Mouse (Mus musculus) embryonic facial prominence, embryonic 11.5 days (tissue): ENCODE measurements around the gene Pam16. TPM values are rescaled to one million over a fixed set of nuclear protein-coding genes. Genes with fewer than 3 reads are reported as not detected.

ENCODE experiments used
- ATAC-seq: fragments of 200-750 bp; cut with Nextera tagmentation; replicated peaks from 2 replicates; pipeline ENCODE4 v1.8.0; 2017; ENCODE audit warnings: low read depth; ENCODE audit not compliant: insufficient number of reproducible peaks, low FRiP score, low TSS enrichment
- DNase-seq: peaks from one replicate; pipeline ENCODE4 v3.0.0-alpha.2; 2015; ENCODE audit warnings: low spot score
- H3K27ac ChIP-seq: fragments of 300-500 bp; sonication (generic); replicated peaks from 2 replicates; pipeline ENCODE4 v1.5.1; 2014; ENCODE audit warnings: mild to moderate bottlenecking, low read depth, low read length, control low read depth
- H3K27me3 ChIP-seq: fragments of 300-500 bp; sonication (generic); 2 replicates; pipeline ENCODE4 v1.6.1; 2014; ENCODE audit warnings: mild to moderate bottlenecking, low read length, moderate library complexity, mixed read lengths; ENCODE audit not compliant: control insufficient read depth, insufficient read depth
- H3K36me3 ChIP-seq: fragments of 300-500 bp; sonication (generic); replicated peaks from 2 replicates; pipeline ENCODE4 v1.6.1; 2014; ENCODE audit warnings: low read depth, mild to moderate bottlenecking, low read length, moderate library complexity, mixed read lengths; ENCODE audit not compliant: control insufficient read depth, insufficient read depth
- H3K4me1 ChIP-seq: fragments of 300-500 bp; sonication (generic); 2 replicates; pipeline ENCODE4 v1.6.1; 2014; ENCODE audit warnings: low read length, mixed read lengths; ENCODE audit not compliant: control insufficient read depth, insufficient read depth
- H3K4me2 ChIP-seq: fragments of 300-500 bp; sonication (generic); 2 replicates; pipeline ENCODE4 v1.6.1; 2014; ENCODE audit warnings: low read depth, mild to moderate bottlenecking, control low read depth, low read length, moderate library complexity
- H3K4me3 ChIP-seq: fragments of 300-500 bp; sonication (generic); 2 replicates; pipeline ENCODE4 v1.5.1; 2014; ENCODE audit warnings: low read depth, low read length, control low read depth
- H3K9ac ChIP-seq: fragments of 300-500 bp; sonication (generic); replicated peaks from 2 replicates; pipeline ENCODE4 v1.6.1; 2014; ENCODE audit warnings: mild to moderate bottlenecking, control low read depth, low read length
- H3K9me3 ChIP-seq: fragments of 300-500 bp; sonication (generic); replicated peaks from 2 replicates; pipeline ENCODE4 v1.6.1; 2016; ENCODE audit warnings: mild to moderate bottlenecking, low read length, inconsistent platforms, mixed read lengths; ENCODE audit not compliant: control insufficient read depth
- WGBS: fragments of 180-500 bp; shearing (Covaris S2); extraction: QIAGEN DNeasy Blood & Tissue Kit; methylation state at CpG from one replicate; pipeline ENCODE4 v1.1.7; 2014; 5-methylcytosine and 5-hydroxymethylcytosine counted together
- polyA plus RNA-seq: library from polyadenylated mRNA; unstranded; fragments of >200 nt; fragmentation: Nextera tagmentation; extraction: Ambion mirVana; gene quantifications from 2 replicates; pipeline ENCODE4 v1.2.1, GENCODE M21; 2014

Gene Pam16
- polyA plus RNA-seq, 1 experiment from 2014 or later = 105 TPM

DNA sequence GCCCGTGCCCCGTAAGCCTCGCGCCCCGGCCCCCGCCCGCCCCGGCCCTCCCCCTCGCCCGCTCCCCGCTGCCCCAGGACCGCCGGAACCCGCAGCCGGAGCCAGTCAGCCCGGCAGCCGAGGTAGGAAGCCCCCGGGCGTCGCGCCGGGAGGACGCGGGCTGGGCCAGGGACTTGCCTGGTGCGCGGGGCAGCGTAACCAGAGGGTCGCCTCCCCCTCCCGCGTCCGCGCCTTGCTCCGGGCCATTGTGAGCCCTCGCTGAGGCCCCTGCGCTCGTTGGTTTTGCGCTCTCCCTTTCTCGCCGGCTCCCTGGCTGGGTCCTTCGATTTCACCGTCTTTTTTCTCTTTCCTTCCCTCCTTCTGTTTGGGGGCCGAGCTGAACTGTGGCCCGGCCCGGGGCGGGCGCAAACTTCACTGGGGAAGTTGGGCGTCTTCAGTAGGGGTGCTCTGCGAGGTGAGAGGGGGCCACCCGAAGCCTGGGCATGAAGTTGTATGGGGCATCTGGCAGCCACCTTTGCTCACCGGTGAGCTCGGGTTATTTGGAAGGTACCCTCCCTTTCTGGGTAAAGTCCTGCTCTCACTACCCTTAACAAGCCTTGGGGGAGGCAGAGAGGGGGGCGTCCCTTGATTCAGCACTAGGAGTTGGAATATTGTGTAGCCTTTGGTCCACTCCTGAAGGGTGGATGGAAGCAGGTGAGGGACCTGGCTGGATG, 29.8 kb downstream of the Pam16 start:
- Histone ChIP-seq H3K4me1 (peaks cover 21% of the 10 kb centered on the region), H3K36me3 (peaks cover 2% of the 10 kb centered on the region; the same call in 1 of the 2 replicates), H3K27ac (peak overlapping the region; percentile 94), H3K9me3 (no peaks in the 10 kb centered on the region), H3K4me2 (peak overlapping the region; percentile 67), H3K4me3 (peak overlapping the region; percentile 85), H3K9ac (peak overlapping the region; percentile 93), H3K27me3 (no peaks in the 10 kb centered on the region)
- ATAC-seq (peak; percentile 40), DNase-seq (peak; percentile 62)
- WGBS = under 1% methylated on average over 30 of the region's 52 CpGs

DNA sequence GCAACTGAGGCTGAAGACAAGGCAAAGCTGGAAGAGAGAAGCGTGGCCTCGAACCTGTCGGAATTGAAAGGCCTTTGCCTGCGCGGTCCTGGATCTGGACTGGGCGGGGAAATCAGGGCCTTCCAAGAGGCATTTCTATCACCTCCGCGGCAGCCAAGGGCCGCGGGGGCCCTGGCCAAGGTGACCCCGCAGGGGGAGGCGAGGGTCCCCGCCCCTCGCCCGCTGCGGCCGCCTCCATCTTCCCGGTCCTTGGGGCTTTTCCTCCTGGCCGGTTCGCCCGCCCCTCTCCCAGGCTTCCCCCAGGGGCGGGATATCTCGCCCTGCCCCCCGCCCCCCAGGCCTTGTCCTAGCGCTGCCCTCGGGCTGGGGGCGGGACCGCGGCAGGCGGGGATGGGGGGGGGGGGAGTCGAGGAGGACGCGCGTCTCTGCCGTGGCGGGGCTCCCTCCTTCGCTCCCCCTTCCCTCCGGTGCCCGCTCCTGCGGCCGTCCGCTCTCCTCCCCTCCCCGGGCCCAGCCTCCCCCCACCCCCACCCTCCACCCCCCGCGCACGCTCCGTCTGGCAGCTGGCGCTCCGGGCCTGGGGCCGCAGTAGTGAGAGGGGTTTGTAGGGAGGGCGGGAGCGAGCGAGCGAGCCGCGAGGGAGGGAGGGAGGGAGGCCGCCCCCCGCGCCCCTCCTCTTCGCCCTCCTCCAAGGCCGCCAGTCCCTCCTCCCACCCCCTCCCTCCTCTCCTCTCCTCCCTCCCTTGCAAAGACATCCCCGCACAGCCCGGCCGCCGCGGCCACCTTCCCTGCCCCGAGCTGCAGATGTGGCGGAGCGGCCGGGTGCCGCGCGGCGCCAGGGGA, 30.6 kb downstream of the Pam16 start, which contains the start of gene Glis2:
TSS of gene Glis2 (plus strand) at position 743 of the 843 bp plus-strand sequence.
- H3K4me2 ChIP-seq = peak within 1 kb of the TSS; percentile 67
- peak; percentile 76 for ATAC-seq
- peak within 1 kb of the TSS; percentile 94 for H3K27ac ChIP-seq
- H3K36me3 ChIP-seq = peaks cover 2% of the 10 kb centered on the region; the same call in 1 of the 2 replicates
- H3K9ac ChIP-seq = peak within 1 kb of the TSS; percentile 93
- peaks cover 21% of the 10 kb centered on the region for H3K4me1 ChIP-seq
- DNase-seq = peak; percentile 94
- WGBS = under 1% methylated on average over 39 of the region's 74 CpGs
- H3K27me3 ChIP-seq = no peaks in the 10 kb centered on the region
- H3K9me3 ChIP-seq = no peaks in the 10 kb centered on the region
- H3K4me3 ChIP-seq = peak within 1 kb of the TSS; percentile 85

DNA sequence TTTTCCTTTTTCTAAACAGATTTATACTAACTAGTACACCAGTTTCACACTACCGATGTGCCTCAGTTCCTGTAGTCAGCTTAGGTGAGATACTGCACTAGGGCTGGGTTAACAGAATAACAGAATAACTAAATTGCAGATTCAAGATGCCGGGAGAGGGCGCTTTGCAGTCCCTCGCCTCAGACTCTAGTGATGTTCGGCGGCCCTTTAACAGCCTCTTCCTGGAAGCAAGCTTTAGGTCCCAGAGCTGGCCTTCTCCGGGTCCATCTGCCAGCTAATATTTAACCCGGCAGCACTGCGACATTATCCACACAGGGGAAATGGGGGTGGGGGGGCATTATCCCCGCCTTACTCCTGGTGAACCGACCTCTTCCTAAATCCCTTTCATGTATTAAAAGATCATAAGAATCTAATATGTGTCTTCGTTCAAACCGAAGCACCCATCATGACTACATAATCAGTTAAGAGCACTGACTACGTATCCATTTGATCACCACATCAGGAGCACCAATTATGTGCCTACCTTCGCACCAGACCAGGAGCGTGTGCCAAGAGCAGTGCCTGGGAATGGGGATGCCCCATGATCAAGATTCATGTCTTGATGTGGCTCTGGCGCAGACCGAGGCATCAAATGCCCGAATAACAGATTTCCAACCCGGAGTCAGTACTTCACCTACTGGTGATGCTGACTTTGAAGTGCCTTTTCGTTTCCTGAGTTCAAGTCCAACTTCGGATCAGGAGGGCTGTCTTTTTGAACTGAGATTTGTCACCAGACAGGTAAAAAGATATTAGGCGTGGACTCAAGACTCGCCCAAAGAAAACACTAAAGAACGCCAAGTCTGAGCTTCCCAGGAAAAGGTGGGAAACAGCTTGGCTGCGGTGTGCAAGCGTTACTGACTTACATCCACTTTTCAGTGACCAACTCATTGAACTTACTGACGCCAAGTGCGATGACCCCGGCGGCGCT, 31.6 kb downstream of the Pam16 start:
- Histone ChIP-seq H3K4me2 (peak overlapping the region; percentile 67), H3K4me1 (peaks cover 16% of the 10 kb centered on the region), H3K4me3 (peak overlapping the region; percentile 85), H3K9me3 (no peaks in the 10 kb centered on the region), H3K9ac (peak overlapping the region; percentile 18; the same call in 1 of the 2 replicates), H3K27me3 (no peaks in the 10 kb centered on the region), H3K36me3 (peaks cover 2% of the 10 kb centered on the region; the same call in 1 of the 2 replicates), H3K27ac (peak overlapping the region; percentile 94; the same call in 1 of the 2 replicates)
- ATAC-seq (no peak), DNase-seq (peak; percentile 79)
- 15% methylated on average over 32 of the region's 32 CpGs for WGBS

DNA sequence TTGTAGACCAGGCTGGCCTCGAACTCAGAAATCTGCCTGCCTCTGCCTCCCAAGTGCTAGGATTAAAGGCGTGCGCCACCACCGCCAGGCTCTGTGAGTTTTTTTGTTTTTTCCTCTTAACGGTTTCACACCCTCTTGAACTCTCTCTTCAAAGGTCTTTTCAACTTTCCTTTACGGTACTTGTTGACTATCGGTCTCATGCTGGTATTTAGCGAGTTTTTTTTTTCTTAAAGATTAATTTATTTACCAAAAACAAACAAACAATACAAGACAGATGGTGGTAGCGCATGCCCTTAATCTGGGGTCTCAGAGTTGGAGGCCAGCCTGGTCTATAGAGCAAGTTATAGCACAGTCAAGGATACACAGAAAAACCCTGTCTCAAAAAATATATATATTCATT, 34.6 kb downstream of the Pam16 start:
- Histone ChIP-seq H3K9me3 (no peaks in the 10 kb centered on the region), H3K4me3 (no peak overlapping the region), H3K36me3 (peaks cover 2% of the 10 kb centered on the region; the same call in 1 of the 2 replicates), H3K4me1 (peaks cover 3% of the 10 kb centered on the region), H3K27ac (no peak overlapping the region), H3K9ac (no peak overlapping the region), H3K4me2 (no peak overlapping the region), H3K27me3 (no peaks in the 10 kb centered on the region)
- 95% methylated on average over 9 of the region's 9 CpGs for WGBS
- ATAC-seq (no peak), DNase-seq (no peak)

DNA sequence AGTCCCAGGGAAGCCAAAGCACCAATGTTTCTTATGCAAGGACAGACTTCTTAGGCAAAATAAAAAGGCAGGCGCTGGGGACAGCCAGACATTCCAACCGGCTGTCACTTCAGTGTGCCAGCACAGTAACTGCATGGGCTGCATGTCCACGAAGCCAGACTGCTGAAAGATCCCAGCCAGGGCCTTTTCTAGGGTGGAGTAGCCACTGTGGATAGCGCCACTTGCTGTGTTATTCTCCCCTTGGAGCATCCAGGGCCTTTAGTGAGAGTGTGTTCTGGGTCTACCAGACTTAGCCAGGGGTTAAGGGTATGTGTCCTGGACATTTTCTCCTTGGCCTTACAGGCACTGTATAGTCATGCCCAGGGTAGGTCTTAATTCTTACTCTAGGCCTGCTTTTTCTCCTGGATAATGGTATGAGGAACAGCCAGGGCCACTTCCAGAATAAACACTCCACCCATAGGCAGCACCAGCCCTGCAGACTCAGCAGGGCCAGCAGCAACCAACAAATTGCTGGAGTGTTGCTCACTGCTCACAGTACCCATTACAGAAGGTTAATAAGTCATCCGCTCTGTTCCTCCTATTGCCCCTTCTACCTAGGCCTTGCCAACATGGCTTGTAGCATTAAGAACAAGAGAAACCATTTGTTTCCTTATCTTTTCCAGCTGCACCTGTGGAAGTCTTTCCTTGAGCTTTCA, 37.1 kb downstream of the Pam16 start:
- peak overlapping the region; percentile 44; the same call in 1 of the 2 replicates for H3K9ac ChIP-seq
- no peak overlapping the region for H3K27ac ChIP-seq
- no peak overlapping the region for H3K4me3 ChIP-seq
- H3K27me3 ChIP-seq = no peaks in the 10 kb centered on the region
- H3K9me3 ChIP-seq = no peaks in the 10 kb centered on the region
- H3K4me1 ChIP-seq = peaks cover 3% of the 10 kb centered on the region
- no peak for ATAC-seq
- H3K36me3 ChIP-seq = peaks cover 2% of the 10 kb centered on the region; the same call in 1 of the 2 replicates
- 60% methylated on average over 5 of the region's 5 CpGs for WGBS
- H3K4me2 ChIP-seq = no peak overlapping the region
- no peak for DNase-seq

DNA sequence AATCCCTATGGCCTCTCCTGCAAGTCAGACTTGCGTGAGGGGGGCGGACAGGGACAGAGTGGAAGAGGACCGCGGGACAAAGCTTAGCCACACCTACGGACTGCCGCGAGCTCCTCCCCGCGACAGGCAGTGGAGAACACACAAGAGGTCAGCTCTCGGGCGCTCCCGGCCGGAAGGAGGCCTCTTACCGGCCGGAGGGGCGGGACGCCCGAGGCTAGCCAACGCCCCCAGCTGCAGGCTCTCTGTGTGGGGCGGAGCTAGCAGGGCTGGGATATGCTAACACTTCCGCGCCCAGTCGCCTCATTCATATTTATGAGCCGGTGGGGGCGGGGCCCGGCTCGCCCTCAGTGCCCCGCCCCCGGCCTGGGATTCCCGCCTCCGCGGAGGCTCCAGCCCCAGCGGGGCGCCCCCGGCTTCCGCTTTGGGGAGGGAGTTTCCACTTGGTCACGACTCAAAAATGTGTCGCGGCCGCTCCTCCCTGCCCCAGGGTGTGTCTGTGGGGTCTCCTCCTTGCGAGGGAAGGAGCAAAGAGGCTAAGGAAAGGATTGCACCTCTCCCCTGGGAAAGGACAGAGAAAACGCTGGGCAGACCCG, 38.2 kb downstream of the Pam16 start:
- peak; percentile 99 for DNase-seq
- peak overlapping the region; percentile 36 for H3K4me2 ChIP-seq
- H3K27me3 ChIP-seq = no peaks in the 10 kb centered on the region
- H3K9me3 ChIP-seq = no peaks in the 10 kb centered on the region
- peaks cover 2% of the 10 kb centered on the region; the same call in 1 of the 2 replicates for H3K36me3 ChIP-seq
- H3K4me1 ChIP-seq = peaks cover 3% of the 10 kb centered on the region
- H3K9ac ChIP-seq = peak overlapping the region; percentile 44
- H3K27ac ChIP-seq = peak overlapping the region; percentile 5
- peak overlapping the region; percentile 27 for H3K4me3 ChIP-seq
- under 1% methylated on average over 41 of the region's 43 CpGs for WGBS
- ATAC-seq = peak; percentile 98
